ENCODE assay signal across 8 mouse cellular contexts in genomic region chr15:59784556-59784929, GRCm38 (mm10).
DNase-seq lines count a peak whose midpoint lies in the region; ATAC-seq lines count a peak whose summit lies in the region.

No protein-coding gene starts in this region.

- H3K27ac ChIP-seq in kidney, embryonic 15.5 days: no peak overlapping the region
- no peak overlapping the region for H3K27ac ChIP-seq in embryonic facial prominence, embryonic 14.5 days (replicated peaks; ENCODE audit: low read depth, low read length)
- no peak overlapping the region for H3K27ac ChIP-seq in limb, embryonic 13.5 days
- H3K27ac ChIP-seq in neural tube, embryonic 12.5 days: no peak overlapping the region

- no peak for ATAC-seq in kidney, embryonic 15.5 days (replicated peaks; ENCODE audit: low FRiP score)
- no peak for ATAC-seq in embryonic facial prominence, embryonic 14.5 days (ENCODE audit: low read depth)
- ATAC-seq in limb, embryonic 13.5 days (ENCODE audit: low FRiP score, low read depth): no peak
- no peak for ATAC-seq in neural tube, embryonic 12.5 days (ENCODE audit: low FRiP score, low read depth)

- peaks cover 26% of the 10 kb centered on the region for H3K4me1 ChIP-seq in kidney, embryonic 15.5 days
- peaks cover 14% of the 10 kb centered on the region; the same call in 1 of the 2 replicates for H3K4me1 ChIP-seq in embryonic facial prominence, embryonic 14.5 days (ENCODE audit: control insufficient read depth, insufficient read depth, low read length)
- peaks cover 34% of the 10 kb centered on the region for H3K4me1 ChIP-seq in limb, embryonic 13.5 days
- H3K4me1 ChIP-seq in neural tube, embryonic 12.5 days: peaks cover 15% of the 10 kb centered on the region

- H3K36me3 ChIP-seq in kidney, embryonic 15.5 days: no peaks in the 10 kb centered on the region
- no peaks in the 10 kb centered on the region for H3K36me3 ChIP-seq in embryonic facial prominence, embryonic 14.5 days (ENCODE audit: control insufficient read depth, insufficient read depth, low read length)
- no peaks in the 10 kb centered on the region for H3K36me3 ChIP-seq in limb, embryonic 13.5 days
- H3K36me3 ChIP-seq in neural tube, embryonic 12.5 days: no peaks in the 10 kb centered on the region

- H3K27me3 ChIP-seq in kidney, embryonic 15.5 days: no peaks in the 10 kb centered on the region
- H3K27me3 ChIP-seq in embryonic facial prominence, embryonic 14.5 days (replicated peaks; ENCODE audit: control insufficient read depth, insufficient read depth, low read length): no peaks in the 10 kb centered on the region
- H3K27me3 ChIP-seq in limb, embryonic 13.5 days: peaks cover 4% of the 10 kb centered on the region; the same call in 1 of the 2 replicates
- H3K27me3 ChIP-seq in neural tube, embryonic 12.5 days (replicated peaks): no peaks in the 10 kb centered on the region

- no peak overlapping the region for H3K4me3 ChIP-seq in kidney, embryonic 15.5 days (replicated peaks)
- H3K4me3 ChIP-seq in embryonic facial prominence, embryonic 14.5 days (ENCODE audit: low read depth, low read length): no peak overlapping the region
- no peak overlapping the region for H3K4me3 ChIP-seq in limb, embryonic 13.5 days
- no peak overlapping the region for H3K4me3 ChIP-seq in neural tube, embryonic 12.5 days

- DNase-seq in kidney, adult 8-10 months: no peak
- DNase-seq in embryonic facial prominence, embryonic 14.5 days (ENCODE audit: low spot score): no peak
- no peak for DNase-seq in Muller cell, postnatal 12 days (ENCODE audit: inconsistent ontology term)
- DNase-seq in ovary, postnatal 14 days (ENCODE audit: low spot score): no peak
- DNase-seq in right cerebral cortex, postnatal 4 days: no peak

- 43% methylated on average over 8 of the region's 8 CpGs for WGBS in kidney, embryonic 15.5 days
- 34% methylated on average over 8 of the region's 8 CpGs for WGBS in embryonic facial prominence, embryonic 14.5 days
- WGBS in limb, embryonic 13.5 days: 35% methylated on average over 8 of the region's 8 CpGs
- 53% methylated on average over 8 of the region's 8 CpGs for WGBS in neural tube, embryonic 12.5 days

- H3K9me3 ChIP-seq in kidney, embryonic 15.5 days (replicated peaks): no peaks in the 10 kb centered on the region
- H3K9me3 ChIP-seq in embryonic facial prominence, embryonic 14.5 days (ENCODE audit: control insufficient read depth, low read length): 0 out of 2 replicates have a peak, but pooled peaks cover 10% of the 10 kb centered on the region
- 0 out of 2 replicates have a peak, but pooled peaks cover 6% of the 10 kb centered on the region for H3K9me3 ChIP-seq in limb, embryonic 13.5 days
- peaks cover 5% of the 10 kb centered on the region; the same call in 1 of the 2 replicates for H3K9me3 ChIP-seq in neural tube, embryonic 12.5 days

- H3K4me2 ChIP-seq in kidney, embryonic 15.5 days: peak overlapping the region; percentile 50
- H3K4me2 ChIP-seq in embryonic facial prominence, embryonic 14.5 days (ENCODE audit: low read depth, low read length): 0 out of 2 replicates have a peak overlapping the region, but pooled peaks have one; percentile 36
- peak overlapping the region; percentile 45 for H3K4me2 ChIP-seq in limb, embryonic 13.5 days (replicated peaks)
- peak overlapping the region; percentile 51; the same call in 1 of the 2 replicates for H3K4me2 ChIP-seq in neural tube, embryonic 12.5 days (replicated peaks)

- H3K9ac ChIP-seq in kidney, embryonic 15.5 days: no peak overlapping the region
- no peak overlapping the region for H3K9ac ChIP-seq in embryonic facial prominence, embryonic 14.5 days (ENCODE audit: low read depth, low read length)
- H3K9ac ChIP-seq in limb, embryonic 13.5 days: no peak overlapping the region
- H3K9ac ChIP-seq in neural tube, embryonic 12.5 days: no peak overlapping the region
